Mouse (Mus musculus): ENCODE results near the gene Rcn3. TPM values are rescaled to one million over a fixed set of nuclear protein-coding genes. Genes with fewer than 3 reads are reported as not detected.

The Rcn3 gene
- polyA plus RNA-seq, 1 experiment from 2014 or later = 22.7 TPM

GRCm38 (mm10) chr7:45133446-45134159, 41.6 kb upstream of the Rcn3 start:
- no peaks in the 10 kb centered on the region for H3K36me3 ChIP-seq (ENCODE audit: control insufficient read depth, insufficient read depth)
- ATAC-seq (ENCODE audit: low read depth) = no peak
- no peak overlapping the region for H3K4me2 ChIP-seq (ENCODE audit: low read depth, low read length)
- no peak overlapping the region for H3K27ac ChIP-seq (ENCODE audit: low read length)
- 80% methylated on average over 8 of the region's 8 CpGs for WGBS (ENCODE audit: insufficient replicate concordance)
- H3K4me1 ChIP-seq (ENCODE audit: control insufficient read depth, low read depth, low read length) = peaks cover 49% of the 10 kb centered on the region
- H3K9ac ChIP-seq (ENCODE audit: low read depth, low read length) = no peak overlapping the region
- no peaks in the 10 kb centered on the region for H3K27me3 ChIP-seq (ENCODE audit: control insufficient read depth, insufficient read depth, low read depth, low read length)
- no peak overlapping the region for H3K4me3 ChIP-seq (ENCODE audit: low read depth, low read length)
- no peaks in the 10 kb centered on the region for H3K9me3 ChIP-seq (replicated peaks; ENCODE audit: control insufficient read depth, low read length)

DNA sequence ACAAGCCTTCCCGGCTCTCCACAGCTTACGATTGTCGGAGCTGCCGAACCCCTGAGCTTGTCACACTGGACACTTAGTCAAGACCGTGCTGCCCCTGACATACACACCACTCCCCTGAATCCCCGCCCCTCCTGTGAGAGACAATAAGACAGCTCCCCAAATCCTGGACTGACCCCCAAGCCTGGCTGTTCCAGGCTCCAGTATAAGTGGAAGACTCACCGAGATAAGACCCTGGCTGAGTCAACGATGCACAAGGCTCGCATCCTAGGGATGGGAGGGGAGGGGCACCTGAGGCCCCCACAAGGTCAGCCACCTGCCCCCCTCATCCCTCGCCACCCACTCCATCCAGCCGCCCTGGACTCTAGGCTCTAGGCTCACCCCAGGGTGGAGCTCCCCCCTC, 39.8 kb upstream of the Rcn3 start:
- Histone ChIP-seq H3K4me3 (ENCODE audit: low read depth, low read length) (no peak overlapping the region), H3K4me2 (ENCODE audit: low read depth, low read length) (no peak overlapping the region), H3K27ac (ENCODE audit: low read length) (no peak overlapping the region), H3K27me3 (ENCODE audit: control insufficient read depth, insufficient read depth, low read depth, low read length) (no peaks in the 10 kb centered on the region), H3K9me3 (replicated peaks; ENCODE audit: control insufficient read depth, low read length) (no peaks in the 10 kb centered on the region), H3K4me1 (ENCODE audit: control insufficient read depth, low read depth, low read length) (peaks cover 41% of the 10 kb centered on the region), H3K36me3 (ENCODE audit: control insufficient read depth, insufficient read depth) (peaks cover 5% of the 10 kb centered on the region), H3K9ac (ENCODE audit: low read depth, low read length) (no peak overlapping the region)
- ATAC-seq (ENCODE audit: low read depth) = no peak
- 74% methylated on average over 11 of the region's 11 CpGs for WGBS (ENCODE audit: insufficient replicate concordance)

GRCm38 (mm10) chr7:45129776-45130512, 37.9 kb upstream of the Rcn3 start:
- Histone ChIP-seq H3K27ac (ENCODE audit: low read length) (peak overlapping the region; percentile 90; the same call in 1 of the 2 replicates), H3K9ac (ENCODE audit: low read depth, low read length) (peak overlapping the region; percentile 79), H3K4me3 (ENCODE audit: low read depth, low read length) (peak overlapping the region; percentile 81), H3K36me3 (ENCODE audit: control insufficient read depth, insufficient read depth) (peaks cover 21% of the 10 kb centered on the region), H3K4me2 (ENCODE audit: low read depth, low read length) (peak overlapping the region; percentile 96), H3K27me3 (ENCODE audit: control insufficient read depth, insufficient read depth, low read depth, low read length) (no peaks in the 10 kb centered on the region), H3K4me1 (ENCODE audit: control insufficient read depth, low read depth, low read length) (peaks cover 37% of the 10 kb centered on the region), H3K9me3 (replicated peaks; ENCODE audit: control insufficient read depth, low read length) (no peaks in the 10 kb centered on the region)
- WGBS (ENCODE audit: insufficient replicate concordance) = 42% methylated on average over 15 of the region's 15 CpGs
- ATAC-seq (ENCODE audit: low read depth) = no peak

DNA sequence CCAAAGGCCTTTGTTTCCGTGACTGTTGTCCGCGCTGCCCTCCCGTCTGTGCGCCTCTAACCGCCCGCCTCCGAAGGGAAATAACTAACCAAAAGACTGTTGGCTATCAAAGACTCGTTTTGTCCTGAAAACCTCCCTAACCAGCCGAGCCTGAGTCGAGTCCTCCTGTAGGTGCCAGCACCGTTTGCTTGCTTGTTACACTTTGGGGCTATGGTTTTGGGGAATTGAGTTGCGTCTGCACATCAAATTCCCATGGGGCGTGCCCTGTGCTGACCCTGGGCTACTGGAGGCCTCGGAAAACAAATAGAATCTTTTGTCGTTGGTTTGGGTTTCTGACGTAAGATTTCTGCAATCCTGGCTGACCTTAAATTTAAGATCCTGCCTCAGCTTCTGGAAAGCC, 37.3 kb upstream of the Rcn3 start:
- Histone ChIP-seq H3K9ac (ENCODE audit: low read depth, low read length) (peak overlapping the region; percentile 79), H3K4me3 (ENCODE audit: low read depth, low read length) (peak overlapping the region; percentile 81), H3K4me2 (ENCODE audit: low read depth, low read length) (peak overlapping the region; percentile 96), H3K27ac (ENCODE audit: low read length) (peak overlapping the region; percentile 90), H3K36me3 (ENCODE audit: control insufficient read depth, insufficient read depth) (peaks cover 21% of the 10 kb centered on the region), H3K9me3 (replicated peaks; ENCODE audit: control insufficient read depth, low read length) (no peaks in the 10 kb centered on the region), H3K4me1 (ENCODE audit: control insufficient read depth, low read depth, low read length) (peaks cover 36% of the 10 kb centered on the region), H3K27me3 (ENCODE audit: control insufficient read depth, insufficient read depth, low read depth, low read length) (no peaks in the 10 kb centered on the region)
- 0 out of 2 replicates have a peak, but pooled peaks have one; percentile 0 for ATAC-seq (ENCODE audit: low read depth)
- under 1% methylated on average over 17 of the region's 17 CpGs for WGBS (ENCODE audit: insufficient replicate concordance)

GRCm38 (mm10) chr7:45128624-45129246, 36.7 kb upstream of the Rcn3 start, which contains the start of gene Rpl13a:
Rpl13a (minus strand) TSS chr7:45128761.
- peak within 1 kb of the TSS; percentile 96 for H3K4me2 ChIP-seq (ENCODE audit: low read depth, low read length)
- WGBS (ENCODE audit: insufficient replicate concordance) = under 1% methylated on average over 48 of the region's 48 CpGs

GRCm38 (mm10) chr7:45127700-45128224, 35.7 kb upstream of the Rcn3 start:
- peak overlapping the region; percentile 86 for H3K27ac ChIP-seq (ENCODE audit: low read length)
- 0% methylated on average over 6 of the region's 6 CpGs for WGBS (ENCODE audit: insufficient replicate concordance)
- peak overlapping the region; percentile 87 for H3K9ac ChIP-seq (ENCODE audit: low read depth, low read length)
- peak overlapping the region; percentile 84 for H3K4me2 ChIP-seq (ENCODE audit: low read depth, low read length)
- peaks cover 41% of the 10 kb centered on the region for H3K4me1 ChIP-seq (ENCODE audit: control insufficient read depth, low read depth, low read length)
- ATAC-seq (ENCODE audit: low read depth) = no peak
- H3K9me3 ChIP-seq (replicated peaks; ENCODE audit: control insufficient read depth, low read length) = no peaks in the 10 kb centered on the region
- no peaks in the 10 kb centered on the region for H3K27me3 ChIP-seq (ENCODE audit: control insufficient read depth, insufficient read depth, low read depth, low read length)
- H3K4me3 ChIP-seq (ENCODE audit: low read depth, low read length) = peak overlapping the region; percentile 81
- H3K36me3 ChIP-seq (ENCODE audit: control insufficient read depth, insufficient read depth) = peaks cover 23% of the 10 kb centered on the region

More at GRCm38 (mm10) chr7:45128624-45129246, 36.7 kb upstream of the Rcn3 start, which contains the start of gene Rpl13a:
- Histone ChIP-seq H3K27ac (ENCODE audit: low read length) (peak within 1 kb of the TSS; percentile 90), H3K9ac (ENCODE audit: low read depth, low read length) (peak within 1 kb of the TSS; percentile 87), H3K36me3 (ENCODE audit: control insufficient read depth, insufficient read depth) (peaks cover 21% of the 10 kb centered on the region), H3K4me3 (ENCODE audit: low read depth, low read length) (peak within 1 kb of the TSS; percentile 81), H3K27me3 (ENCODE audit: control insufficient read depth, insufficient read depth, low read depth, low read length) (no peaks in the 10 kb centered on the region), H3K4me1 (ENCODE audit: control insufficient read depth, low read depth, low read length) (peaks cover 35% of the 10 kb centered on the region), H3K9me3 (replicated peaks; ENCODE audit: control insufficient read depth, low read length) (no peaks in the 10 kb centered on the region)
- peak; percentile 82 for ATAC-seq (ENCODE audit: low read depth)

GRCm38 (mm10) chr7:45126844-45127699, 35.1 kb upstream of the Rcn3 start:
- Histone ChIP-seq H3K27ac (ENCODE audit: low read length) (peak overlapping the region; percentile 86), H3K9me3 (replicated peaks; ENCODE audit: control insufficient read depth, low read length) (no peaks in the 10 kb centered on the region), H3K4me2 (ENCODE audit: low read depth, low read length) (peak overlapping the region; percentile 84), H3K36me3 (ENCODE audit: control insufficient read depth, insufficient read depth) (peaks cover 30% of the 10 kb centered on the region), H3K4me1 (ENCODE audit: control insufficient read depth, low read depth, low read length) (peaks cover 47% of the 10 kb centered on the region), H3K4me3 (ENCODE audit: low read depth, low read length) (peak overlapping the region; percentile 81), H3K27me3 (ENCODE audit: control insufficient read depth, insufficient read depth, low read depth, low read length) (no peaks in the 10 kb centered on the region), H3K9ac (ENCODE audit: low read depth, low read length) (peak overlapping the region; percentile 87)
- 12% methylated on average over 21 of the region's 21 CpGs for WGBS (ENCODE audit: insufficient replicate concordance)
- ATAC-seq (ENCODE audit: low read depth) = no peak

Measured in liver, embryonic 16.5 days (tissue).